Mouse (Mus musculus): ENCODE data around the gene Ntm. TPM values are rescaled to one million over a fixed set of nuclear protein-coding genes. Genes with fewer than 3 reads are reported as not detected.

Gene Ntm
- total RNA-seq, 2 experiments from 2014 or later = 2.2 to 2.7 TPM

GRCm38 (mm10) chr9:29390796-29391517 is 572.0 kb downstream of the Ntm start:
- intact Hi-C loops (cut with DNase I) = no loop called here
- no peak for DNase-seq (ENCODE audit: low spot score)

GRCm38 (mm10) chr9:29389224-29389623 is 573.7 kb downstream of the Ntm start:
- no peak for DNase-seq (ENCODE audit: low spot score)
- intact Hi-C loops (cut with DNase I) = no loop called here

- no peak for DNase-seq (ENCODE audit: low spot score)
- intact Hi-C loops (cut with DNase I) = no loop called here
Observed at GRCm38 (mm10) chr9:29387136-29387535, 575.8 kb downstream of the Ntm start.

GRCm38 (mm10) chr9:29377172-29378002 is 585.6 kb downstream of the Ntm start:
- DNase-seq (ENCODE audit: low spot score) = no peak
- intact Hi-C loops (cut with DNase I) = no loop called here

GRCm38 (mm10) chr9:29371341-29371740 is 591.6 kb downstream of the Ntm start:
- intact Hi-C loops (cut with DNase I) = no loop called here

GRCm38 (mm10) chr9:29369621-29370020 is 593.3 kb downstream of the Ntm start:
- intact Hi-C loops (cut with DNase I) = no loop called here

More at GRCm38 (mm10) chr9:29371341-29371740, 591.6 kb downstream of the Ntm start:
- DNase-seq (ENCODE audit: low spot score) = no peak

GRCm38 (mm10) chr9:29368291-29368690 is 594.6 kb downstream of the Ntm start:
- intact Hi-C loops (cut with DNase I) = no loop called here
- DNase-seq (ENCODE audit: low spot score) = no peak

More at GRCm38 (mm10) chr9:29369621-29370020, 593.3 kb downstream of the Ntm start:
- no peak for DNase-seq (ENCODE audit: low spot score)

- no peak for DNase-seq (ENCODE audit: low spot score)
- intact Hi-C loops (cut with DNase I) = no loop called here
Observed at GRCm38 (mm10) chr9:29357796-29358195, 605.1 kb downstream of the Ntm start.

GRCm38 (mm10) chr9:29342303-29342702 is 620.6 kb downstream of the Ntm start:
- no peak for DNase-seq (ENCODE audit: low spot score)
- intact Hi-C loops (cut with DNase I) = no loop called here

- intact Hi-C loops (cut with DNase I) = no loop called here
Observed at GRCm38 (mm10) chr9:29341292-29341691, 621.6 kb downstream of the Ntm start.

GRCm38 (mm10) chr9:29335671-29336070 is 627.3 kb downstream of the Ntm start:
- DNase-seq (ENCODE audit: low spot score) = no peak
- intact Hi-C loops (cut with DNase I) = no loop called here

More at GRCm38 (mm10) chr9:29341292-29341691, 621.6 kb downstream of the Ntm start:
- DNase-seq (ENCODE audit: low spot score) = no peak

- DNase-seq (ENCODE audit: low spot score) = no peak
- intact Hi-C loops (cut with DNase I) = no loop called here
Observed at GRCm38 (mm10) chr9:29332296-29333090, 630.4 kb downstream of the Ntm start.

- intact Hi-C loops (cut with DNase I) = no loop called here
- DNase-seq (ENCODE audit: low spot score) = no peak
Observed at GRCm38 (mm10) chr9:29330486-29330885, 632.5 kb downstream of the Ntm start.

GRCm38 (mm10) chr9:29326283-29326682 is 636.7 kb downstream of the Ntm start:
- intact Hi-C loops (cut with DNase I) = no loop called here
- DNase-seq (ENCODE audit: low spot score) = no peak

GRCm38 (mm10) chr9:29325137-29325536 is 637.8 kb downstream of the Ntm start:
- DNase-seq (ENCODE audit: low spot score) = no peak
- intact Hi-C loops (cut with DNase I) = no loop called here

GRCm38 (mm10) chr9:29319197-29319596 is 643.7 kb downstream of the Ntm start:
- intact Hi-C loops (cut with DNase I) = no loop called here
- no peak for DNase-seq (ENCODE audit: low spot score)

- intact Hi-C loops (cut with DNase I) = no loop called here
- no peak for DNase-seq (ENCODE audit: low spot score)
Observed at GRCm38 (mm10) chr9:29318676-29319162, 644.2 kb downstream of the Ntm start.

GRCm38 (mm10) chr9:29317623-29318022 is 645.3 kb downstream of the Ntm start:
- DNase-seq (ENCODE audit: low spot score) = no peak
- intact Hi-C loops (cut with DNase I) = no loop called here

- no peak for DNase-seq (ENCODE audit: low spot score)
- intact Hi-C loops (cut with DNase I) = no loop called here
Observed at GRCm38 (mm10) chr9:29315842-29316241, 647.1 kb downstream of the Ntm start.

- DNase-seq (ENCODE audit: low spot score) = no peak
- intact Hi-C loops (cut with DNase I) = no loop called here
Observed at GRCm38 (mm10) chr9:29306961-29307360, 656.0 kb downstream of the Ntm start.
